Mouse (Mus musculus): ENCODE results near the gene Nfix.

Nfix gene

GRCm38 (mm10) chr8:84653092-84653631, 147.0 kb downstream of the Nfix start:
- in situ Hi-C loops (cut with MseI, MboI) = no loop called here

GRCm38 (mm10) chr8:84650213-84650612, 149.9 kb downstream of the Nfix start:
- in situ Hi-C loops (cut with MseI, MboI) = no loop called here

All from mouse trophoblast stem cell (cell line).